Mouse (Mus musculus) lung, postnatal 0 days (tissue): ENCODE results near the gene 1500015O10Rik. TPM values are rescaled to one million over a fixed set of nuclear protein-coding genes. Genes with fewer than 3 reads are reported as not detected.

ENCODE experiments used
- ATAC-seq: fragments of 200-750 bp; cut with Nextera tagmentation; 2 replicates; pipeline ENCODE4 v1.8.0; 2017; ENCODE audit warnings: moderate library complexity
- DNase-seq: peaks from one replicate; pipeline ENCODE4 v3.0.0-alpha.2; 2016; ENCODE audit warnings: low spot score
- H3K27ac ChIP-seq: fragments of 300-500 bp; sonication (generic); 2 replicates; pipeline ENCODE4 v1.5.1; 2014; ENCODE audit warnings: antibody characterized with exemption, mild to moderate bottlenecking, low read length, mixed read lengths
- H3K27me3 ChIP-seq: fragments of 300-500 bp; sonication (generic); replicated peaks from 2 replicates; pipeline ENCODE4 v1.6.1; 2014; ENCODE audit warnings: low read length, mixed read lengths; ENCODE audit not compliant: insufficient read depth
- H3K36me3 ChIP-seq: fragments of 300-500 bp; sonication (generic); 2 replicates; pipeline ENCODE4 v1.6.1; 2014; ENCODE audit warnings: low read length, mixed read lengths; ENCODE audit not compliant: insufficient read depth
- H3K4me1 ChIP-seq: fragments of 300-500 bp; sonication (generic); 2 replicates; pipeline ENCODE4 v1.6.1; 2014; ENCODE audit warnings: antibody characterized with exemption, low read depth, low read length, mixed read lengths; ENCODE audit not compliant: insufficient read depth
- H3K4me2 ChIP-seq: fragments of 300-500 bp; sonication (generic); replicated peaks from 2 replicates; pipeline ENCODE4 v1.6.1; 2014; ENCODE audit warnings: low read depth, mild to moderate bottlenecking, low read length, moderate library complexity, mixed read lengths
- H3K4me3 ChIP-seq: fragments of 300-500 bp; sonication (generic); 2 replicates; pipeline ENCODE4 v1.5.1; 2014; ENCODE audit warnings: low read depth, low read length
- H3K9ac ChIP-seq: fragments of 300-500 bp; sonication (generic); replicated peaks from 2 replicates; pipeline ENCODE4 v1.6.1; 2014; ENCODE audit warnings: low read depth, mild to moderate bottlenecking
- H3K9me3 ChIP-seq: fragments of 300-500 bp; sonication (generic); 2 replicates; pipeline ENCODE4 v1.6.1; 2016; ENCODE audit warnings: low read length, mixed read lengths
- CTCF ChIP-seq: IDR thresholded peaks from 2 replicates; pipeline ENCODE4 v1.5.1; 2016; ENCODE audit warnings: antibody characterized with exemption, mild to moderate bottlenecking
- EP300 ChIP-seq: IDR thresholded peaks from 2 replicates; pipeline ENCODE4 v1.6.1; 2016; ENCODE audit warnings: antibody characterized with exemption, mild to moderate bottlenecking, control low read depth
- WGBS: fragments of 180-500 bp; shearing (Covaris S2); extraction: QIAGEN DNeasy Blood & Tissue Kit; methylation state at CpG from one replicate; pipeline ENCODE4 v1.1.7; 2014; 5-methylcytosine and 5-hydroxymethylcytosine counted together
- polyA plus RNA-seq: library from polyadenylated mRNA; unstranded; fragments of >200 nt; fragmentation: Nextera tagmentation; extraction: Ambion mirVana; gene quantifications from 2 replicates; pipeline ENCODE4 v1.2.1, GENCODE M21; 2015

The 1500015O10Rik gene
- polyA plus RNA-seq, 1 experiment from 2014 or later = 15.6 TPM

DNA sequence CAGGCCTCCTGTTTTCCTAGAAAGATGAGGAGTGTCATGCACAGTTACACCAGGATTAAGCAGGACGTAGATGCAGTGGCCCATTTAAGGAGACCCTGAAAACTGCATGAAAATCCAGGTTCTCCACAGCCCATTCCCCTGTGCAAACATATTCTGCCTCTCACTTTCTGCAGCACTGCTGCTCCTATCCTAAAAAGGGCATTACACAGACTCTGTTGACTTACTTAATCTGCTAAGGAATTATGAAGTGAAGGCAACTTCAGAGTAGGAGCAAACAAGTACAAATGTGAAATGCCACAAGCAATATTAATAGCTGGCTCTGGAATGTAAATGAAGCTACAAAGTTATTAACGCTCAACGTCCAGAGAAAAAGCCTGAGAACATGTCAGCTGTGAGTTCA lies 51.3 kb downstream of the 1500015O10Rik start:
- H3K4me2 ChIP-seq = no peak overlapping the region
- 49% methylated on average over 3 of the region's 3 CpGs for WGBS
- ATAC-seq = peak; percentile 55
- H3K27ac ChIP-seq = no peak overlapping the region
- DNase-seq = peak; percentile 20
- no peaks in the 10 kb centered on the region for H3K36me3 ChIP-seq
- TF ChIP-seq EP300 = no peak
- no peak for TF ChIP-seq CTCF
- no peaks in the 10 kb centered on the region for H3K9me3 ChIP-seq
- H3K27me3 ChIP-seq = no peaks in the 10 kb centered on the region
- H3K4me1 ChIP-seq = no peaks in the 10 kb centered on the region
- H3K9ac ChIP-seq = no peak overlapping the region
- no peak overlapping the region for H3K4me3 ChIP-seq

DNA sequence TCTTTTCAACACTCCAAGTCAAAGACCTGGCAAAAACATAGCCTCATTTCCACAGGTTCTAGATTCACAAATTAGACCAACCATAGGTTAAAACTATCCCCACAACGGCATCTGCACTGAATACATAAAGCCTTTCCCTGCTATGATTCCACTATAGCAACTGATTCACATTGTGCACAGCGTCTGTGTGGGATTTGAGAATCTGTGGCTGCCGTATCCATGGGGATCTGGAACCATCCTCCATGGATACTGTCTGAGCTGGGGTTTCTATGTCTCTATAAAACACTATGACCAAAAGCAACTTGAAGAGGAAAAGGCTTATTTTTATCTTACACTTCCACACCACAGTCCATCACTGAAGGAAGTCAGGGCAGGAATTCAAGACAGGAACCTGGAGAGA lies 52.3 kb downstream of the 1500015O10Rik start:
- ATAC-seq (no peak), DNase-seq (no peak)
- Histone ChIP-seq H3K4me2 (no peak overlapping the region), H3K27ac (no peak overlapping the region), H3K9ac (no peak overlapping the region), H3K4me1 (no peaks in the 10 kb centered on the region), H3K9me3 (no peaks in the 10 kb centered on the region), H3K4me3 (no peak overlapping the region), H3K36me3 (no peaks in the 10 kb centered on the region), H3K27me3 (no peaks in the 10 kb centered on the region)
- WGBS = 94% methylated on average over 3 of the region's 3 CpGs
- TF ChIP-seq EP300 = no peak
- no peak for TF ChIP-seq CTCF

DNA sequence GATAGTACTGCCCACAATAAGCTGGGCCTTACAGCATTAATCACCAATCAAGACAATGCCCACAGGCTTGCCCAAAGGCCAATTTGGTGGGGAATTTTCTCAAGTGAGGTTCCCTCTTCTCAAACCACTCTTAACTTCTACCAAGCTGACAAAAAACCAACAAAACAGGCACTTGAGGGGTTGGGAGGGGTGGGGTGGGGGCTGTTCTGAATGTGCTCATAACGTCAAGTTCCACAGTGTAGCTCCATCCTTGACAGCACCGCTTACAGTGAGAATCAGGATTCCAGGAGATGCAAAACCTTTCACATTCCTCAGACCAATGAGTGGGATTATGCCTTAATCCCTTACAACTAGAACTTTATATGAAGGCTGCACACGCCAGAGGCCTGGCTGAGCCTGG lies 52.8 kb downstream of the 1500015O10Rik start:
- Histone ChIP-seq H3K27me3 (no peaks in the 10 kb centered on the region), H3K36me3 (no peaks in the 10 kb centered on the region), H3K4me3 (no peak overlapping the region), H3K9me3 (no peaks in the 10 kb centered on the region), H3K27ac (no peak overlapping the region), H3K4me2 (no peak overlapping the region), H3K9ac (no peak overlapping the region), H3K4me1 (no peaks in the 10 kb centered on the region)
- TF ChIP-seq EP300 (no peak), CTCF (no peak)
- DNase-seq (no peak), ATAC-seq (peak; percentile 54; the same call in 1 of the 2 replicates)
- 73% methylated on average over 3 of the region's 3 CpGs for WGBS

DNA sequence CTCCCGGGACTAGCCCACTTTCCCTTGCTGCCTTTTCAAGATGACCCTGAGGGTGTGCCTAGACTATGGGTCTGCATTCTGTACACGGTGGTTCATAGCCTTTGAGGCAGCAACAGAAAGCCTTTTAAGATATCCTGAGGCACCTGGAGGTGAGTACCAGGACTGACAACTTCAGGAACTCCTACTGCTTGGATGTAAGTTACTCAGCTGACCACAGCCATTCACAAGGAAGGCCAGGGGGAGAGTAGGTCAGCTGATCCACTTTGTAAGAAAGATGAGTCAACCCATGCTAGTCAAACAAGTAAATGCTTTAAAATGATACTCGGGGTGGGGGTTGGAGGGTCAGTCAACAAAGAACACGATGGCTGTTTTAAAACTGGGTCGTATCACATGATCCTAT lies 54.9 kb downstream of the 1500015O10Rik start:
- Histone ChIP-seq H3K9ac (no peak overlapping the region), H3K36me3 (no peaks in the 10 kb centered on the region), H3K27ac (no peak overlapping the region), H3K27me3 (no peaks in the 10 kb centered on the region), H3K4me3 (no peak overlapping the region), H3K9me3 (no peaks in the 10 kb centered on the region), H3K4me1 (no peaks in the 10 kb centered on the region), H3K4me2 (no peak overlapping the region)
- DNase-seq = no peak
- 72% methylated on average over 5 of the region's 5 CpGs for WGBS
- no peak for ATAC-seq
- TF ChIP-seq CTCF (no peak), EP300 (no peak)

DNA sequence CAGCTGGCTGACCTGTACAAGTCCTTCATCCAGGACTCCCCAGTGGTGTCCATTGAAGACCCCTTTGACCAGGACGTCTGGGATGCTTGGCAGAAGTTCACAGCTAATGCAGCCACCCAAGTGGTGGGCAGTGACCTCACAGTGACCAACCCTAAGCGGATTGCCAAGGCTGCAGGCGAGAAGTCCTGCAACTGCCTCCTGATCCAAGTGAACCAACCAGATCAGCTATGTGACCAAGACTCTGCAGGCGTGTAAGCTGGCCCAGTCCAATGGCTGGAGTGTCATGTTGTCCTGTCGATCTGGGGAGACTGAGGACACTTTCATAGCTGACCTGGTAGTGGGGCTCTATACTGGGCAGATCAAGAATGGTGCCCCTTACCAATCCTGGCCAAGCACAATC lies 56.3 kb downstream of the 1500015O10Rik start:
- Histone ChIP-seq H3K4me1 (no peaks in the 10 kb centered on the region), H3K27ac (no peak overlapping the region), H3K4me2 (no peak overlapping the region), H3K9ac (no peak overlapping the region), H3K9me3 (no peaks in the 10 kb centered on the region), H3K27me3 (no peaks in the 10 kb centered on the region), H3K36me3 (no peaks in the 10 kb centered on the region), H3K4me3 (no peak overlapping the region)
- TF ChIP-seq CTCF = no peak
- no peak for TF ChIP-seq EP300
- ATAC-seq = no peak
- WGBS = 84% methylated on average over 5 of the region's 5 CpGs
- no peak for DNase-seq

DNA sequence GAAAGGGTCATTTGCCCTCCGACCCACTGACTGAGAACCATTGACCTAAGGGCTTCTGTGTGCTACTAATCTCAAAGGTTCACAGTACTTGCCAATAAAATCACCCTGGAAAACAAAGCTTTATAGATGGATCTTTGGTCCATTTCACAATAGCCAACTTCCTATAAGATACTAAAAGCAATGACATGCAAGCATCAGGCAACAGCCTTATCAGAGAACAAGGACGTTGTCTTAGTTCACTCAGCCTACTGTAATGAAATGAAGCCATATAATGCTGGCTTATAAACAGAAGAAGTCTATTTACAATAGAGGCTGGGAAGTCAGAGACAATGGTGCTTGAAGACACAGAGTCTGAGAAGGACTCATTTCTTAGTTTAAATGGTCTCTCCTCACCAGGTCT lies 59.4 kb downstream of the 1500015O10Rik start:
- H3K27me3 ChIP-seq = no peaks in the 10 kb centered on the region
- no peaks in the 10 kb centered on the region for H3K36me3 ChIP-seq
- no peak overlapping the region for H3K4me2 ChIP-seq
- 70% methylated on average over 2 of the region's 2 CpGs for WGBS
- ATAC-seq = no peak
- H3K27ac ChIP-seq = no peak overlapping the region
- no peaks in the 10 kb centered on the region for H3K9me3 ChIP-seq
- TF ChIP-seq EP300 (no peak), CTCF (no peak)
- H3K9ac ChIP-seq = no peak overlapping the region
- no peak for DNase-seq
- no peaks in the 10 kb centered on the region for H3K4me1 ChIP-seq
- H3K4me3 ChIP-seq = no peak overlapping the region

Other genes starting within 250 kb of the 1500015O10Rik start
- 17.7 and 18.5 TPM in 2 replicates for gene Uxs1, start 97.2 kb downstream of the 1500015O10Rik start, polyA plus RNA-seq
- 28.0 and 30.1 TPM in 2 replicates for gene Tpp2, start 203.0 kb downstream of the 1500015O10Rik start, polyA plus RNA-seq